Mouse (Mus musculus): Measurements from ENCODE around the gene Kifc1.
"Not testable (repeated sequence)": the region's sequence is repeated elsewhere in the genome, so short reads cannot be mapped to it uniquely, and the experiment has no call there.

The Kifc1 gene

GRCm38 (mm10) chr17:33901653-33902052 lies 11.2 kb upstream of the Kifc1 start:
- DNase-seq, result no peak

- DNase-seq, result no peak
Observed at GRCm38 (mm10) chr17:33900989-33901314, 10.5 kb upstream of the Kifc1 start.

DNA sequence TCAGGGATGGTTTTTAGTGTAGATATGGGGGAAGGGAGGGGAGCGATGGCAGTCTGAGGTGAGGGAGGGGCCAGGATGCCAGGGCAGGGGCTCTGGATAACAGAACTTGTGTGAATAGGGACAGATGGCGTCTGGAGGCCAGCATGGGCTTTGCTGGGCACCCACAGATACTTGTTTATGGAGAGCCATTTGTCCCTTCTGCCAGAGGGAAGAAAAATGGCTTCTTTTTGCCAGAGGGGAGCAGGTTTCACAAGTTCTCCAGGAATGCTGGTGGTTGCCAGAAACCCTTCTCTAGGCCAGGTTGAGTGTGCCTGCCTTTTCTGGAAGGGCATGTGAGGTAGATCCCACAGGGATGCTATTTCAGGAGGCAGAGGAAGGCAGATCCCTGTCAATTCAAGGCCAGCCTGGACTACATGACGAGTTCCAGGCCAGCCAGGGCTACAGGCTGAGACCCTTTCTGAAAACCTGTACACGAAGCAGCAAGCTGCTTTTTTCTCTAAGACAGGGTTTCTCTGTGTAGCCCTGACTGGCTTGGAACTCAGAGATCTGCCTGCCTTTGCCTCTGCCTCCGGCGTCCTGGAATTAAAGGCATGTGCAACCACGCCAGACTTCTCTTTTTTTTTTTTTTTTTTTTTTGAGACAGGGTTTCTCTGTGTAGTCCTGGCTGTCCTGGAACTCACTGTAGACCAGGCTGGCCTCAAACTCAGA lies 10.0 kb upstream of the Kifc1 start:
- DNase-seq, result no peak

- DNase-seq, result no peak
Observed at GRCm38 (mm10) chr17:33899642-33900041, 9.2 kb upstream of the Kifc1 start.

DNA sequence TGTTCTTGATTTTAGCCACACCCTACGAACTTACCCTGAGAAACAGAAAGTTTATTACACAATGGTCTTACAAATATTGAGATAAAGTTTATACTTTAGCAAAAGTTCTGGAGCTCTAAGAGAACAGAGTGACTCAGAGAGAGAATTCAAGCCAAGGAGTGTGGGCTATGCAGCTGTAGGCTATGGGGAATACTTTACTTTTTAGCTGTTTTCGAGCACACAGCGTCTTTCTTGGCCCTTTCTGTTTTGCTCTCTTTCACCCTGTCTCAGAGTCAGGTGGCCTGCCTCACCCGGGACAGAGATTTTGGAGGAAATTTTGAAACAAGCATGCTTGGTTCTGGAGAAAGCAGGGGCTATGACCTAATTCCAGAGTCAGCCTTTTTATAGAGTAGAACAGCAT lies 7.7 kb upstream of the Kifc1 start:
- DNase-seq, result not testable (repeated sequence)

DNA sequence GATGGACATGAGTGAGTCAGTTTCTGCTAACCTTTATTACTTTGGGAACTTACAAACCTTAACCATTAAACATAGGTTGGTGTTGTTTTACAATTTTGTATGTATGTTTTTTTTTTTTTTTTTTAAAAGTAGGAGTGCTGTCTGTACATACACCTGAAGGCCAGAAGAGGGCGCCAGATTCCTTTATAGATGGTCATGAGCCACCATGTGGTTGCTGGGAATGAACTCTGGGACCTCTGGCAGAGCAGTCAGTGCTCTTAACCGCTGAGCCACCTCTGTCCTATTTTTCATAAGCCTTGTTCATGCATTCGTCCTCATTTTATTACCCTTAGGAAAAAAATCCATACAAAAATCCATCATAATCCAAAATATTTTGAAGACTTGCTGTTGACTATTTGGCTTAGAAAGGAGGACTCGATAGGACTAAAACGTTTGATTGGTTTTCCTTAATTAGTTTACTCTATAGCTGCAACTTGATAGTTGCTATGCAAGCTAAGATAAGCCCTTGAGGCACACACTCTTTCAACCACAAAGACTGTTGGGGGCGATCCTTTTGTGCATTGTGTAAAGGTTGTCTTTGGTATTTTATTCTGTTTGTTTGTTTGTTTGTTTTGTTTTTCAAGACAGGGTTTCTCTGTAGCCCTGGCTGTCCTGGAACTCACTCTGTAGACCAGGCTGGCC lies 6.8 kb upstream of the Kifc1 start:
- peak; percentile 70 for DNase-seq

DNA sequence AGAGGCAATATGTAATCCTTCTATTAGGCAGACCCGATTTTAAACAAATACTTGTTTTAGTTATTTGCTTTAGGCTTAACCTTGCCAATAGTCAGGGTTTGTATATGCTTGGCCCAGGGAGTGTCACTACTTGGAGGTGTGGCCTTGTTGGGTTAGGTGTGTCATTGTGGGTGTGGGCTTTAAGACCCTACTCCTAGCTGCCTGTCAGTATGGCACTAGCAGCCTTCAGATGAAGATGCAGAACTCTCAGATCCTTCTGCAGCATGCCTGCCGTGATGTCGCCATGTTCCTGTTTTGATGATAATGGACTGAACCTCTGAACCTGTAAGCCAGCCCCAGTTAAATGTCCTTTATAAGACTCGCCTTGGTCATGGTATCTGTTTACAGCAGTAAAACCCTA lies 2.5 kb upstream of the Kifc1 start:
- not testable (repeated sequence) for DNase-seq

DNA sequence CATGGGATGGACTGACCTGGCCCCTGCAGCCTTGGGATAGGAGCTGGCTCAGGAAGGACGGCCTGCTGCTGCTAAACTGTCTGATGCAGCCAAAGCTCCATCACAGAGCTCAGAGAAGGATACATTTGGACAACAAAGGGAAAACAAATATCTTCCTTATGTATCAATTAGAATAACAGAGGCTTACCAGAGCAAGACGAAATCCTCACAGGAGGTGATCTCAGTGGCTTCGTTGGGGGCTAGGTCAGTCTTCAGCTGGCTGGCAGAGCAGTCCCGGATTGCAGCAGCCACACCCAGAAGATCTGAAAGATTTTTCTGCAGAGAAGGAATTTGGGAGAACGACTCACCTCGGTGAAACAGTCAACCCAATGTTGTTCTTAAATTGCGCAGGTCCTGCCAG lies 2.0 kb upstream of the Kifc1 start:
- no peak for DNase-seq

DNA sequence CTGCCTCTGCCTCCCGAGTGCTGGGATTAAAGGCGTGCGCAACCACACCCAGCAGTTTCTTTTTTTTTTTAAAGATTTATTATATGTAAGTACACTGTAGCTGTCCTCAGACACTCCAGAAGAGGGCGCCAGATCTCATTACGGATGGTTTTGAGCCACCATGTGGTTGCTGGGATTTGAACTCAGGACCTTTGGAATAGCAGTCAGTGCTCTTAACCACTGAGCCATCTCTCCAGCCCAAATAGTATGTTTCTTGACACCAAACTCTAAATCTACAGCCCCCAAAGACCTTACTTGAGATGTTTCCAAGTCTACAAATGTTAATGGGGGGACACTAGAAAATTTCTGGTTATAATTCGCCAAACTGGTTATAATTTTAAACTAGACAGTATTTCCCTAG lies 1.4 kb upstream of the Kifc1 start:
- DNase-seq, result peak; percentile 37

GRCm38 (mm10) chr17:33891357-33891756 lies 896 bp upstream of the Kifc1 start:
- no peak for DNase-seq

DNA sequence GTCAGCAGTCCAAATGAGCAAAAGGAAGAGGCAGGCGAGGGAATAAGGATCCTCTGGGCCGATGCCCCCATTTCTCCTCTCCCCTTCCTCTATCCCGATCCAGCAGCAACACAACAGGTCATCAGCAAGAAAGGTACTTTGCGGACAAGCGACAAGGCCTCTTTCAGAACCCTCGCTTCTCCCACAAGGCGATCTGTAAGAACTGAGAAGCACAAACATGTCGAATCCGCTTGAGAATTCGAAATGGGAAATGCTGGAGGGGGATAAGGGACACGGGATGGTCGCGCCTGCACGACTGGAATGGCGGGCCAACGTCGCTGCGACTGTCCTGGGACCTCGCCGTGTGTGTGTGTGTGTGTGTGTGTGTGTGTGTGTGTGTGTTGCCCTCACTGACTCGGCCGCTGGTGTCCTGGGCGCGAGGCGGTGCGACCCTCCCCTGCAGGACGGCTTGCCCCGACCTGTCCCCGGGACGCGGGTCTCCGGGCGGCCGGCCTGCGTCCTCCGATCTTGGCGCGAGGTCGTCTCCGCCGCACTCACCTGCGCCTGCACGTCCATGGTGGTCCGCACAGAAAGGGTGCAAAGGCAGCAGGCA lies 424 bp downstream of the Kifc1 start:
- not testable (repeated sequence) for DNase-seq

GRCm38 (mm10) chr17:33888230-33888629 lies 2.2 kb downstream of the Kifc1 start:
- not testable (repeated sequence) for DNase-seq

- not testable (repeated sequence) for DNase-seq
Observed at GRCm38 (mm10) chr17:33887802-33888201, 2.7 kb downstream of the Kifc1 start.

DNA sequence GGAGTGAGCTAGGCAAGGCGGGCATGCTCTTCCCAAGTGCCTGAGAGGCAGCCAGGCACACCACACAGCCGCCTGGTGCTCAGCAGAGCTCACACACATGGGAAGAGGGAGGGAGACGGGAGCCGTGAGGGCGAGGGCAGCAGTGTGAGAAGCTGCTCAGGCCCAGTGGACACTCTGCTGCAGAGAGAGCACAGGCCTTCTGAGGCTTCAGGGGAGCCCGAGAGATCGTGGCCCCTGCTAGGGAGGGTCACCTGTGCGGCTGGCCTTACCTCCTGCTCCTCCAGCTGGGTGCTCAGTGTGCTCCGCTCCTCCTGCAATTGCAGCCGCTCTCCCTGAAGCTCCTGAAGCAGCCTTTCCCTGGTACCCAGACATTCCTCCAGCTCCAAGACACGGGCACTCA lies 6.1 kb downstream of the Kifc1 start:
- DNase-seq, result not testable (repeated sequence)

GRCm38 (mm10) chr17:33875797-33876196 lies 14.7 kb downstream of the Kifc1 start:
- peak; percentile 24 for DNase-seq

- no peak for DNase-seq
Observed at GRCm38 (mm10) chr17:33874411-33874810, 16.1 kb downstream of the Kifc1 start.

DNA sequence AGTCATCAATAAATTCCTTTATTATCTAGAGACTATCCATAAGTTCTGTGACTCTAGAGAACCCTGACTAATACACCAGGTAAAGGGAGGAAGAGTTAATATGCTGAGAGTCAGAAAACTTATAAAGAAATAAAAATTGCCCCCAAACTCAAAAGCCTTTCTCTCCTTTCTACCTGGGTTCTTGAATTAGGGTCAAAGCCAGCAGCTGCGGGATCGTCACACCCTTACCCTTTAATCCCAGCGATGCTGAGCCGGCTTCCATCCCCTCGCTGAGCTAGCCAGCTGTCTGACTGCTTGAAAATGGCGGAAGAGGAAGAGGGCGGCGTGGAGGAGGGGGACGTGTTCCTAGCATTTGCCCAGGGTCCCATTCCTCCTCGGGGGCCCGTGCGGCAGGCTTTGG lies 16.9 kb downstream of the Kifc1 start, which contains the start of gene Gm7029:
Gene Gm7029 (plus strand): TSS at position 301 of the 400 bp plus-strand sequence.
- DNase-seq, result not testable (repeated sequence)

DNA sequence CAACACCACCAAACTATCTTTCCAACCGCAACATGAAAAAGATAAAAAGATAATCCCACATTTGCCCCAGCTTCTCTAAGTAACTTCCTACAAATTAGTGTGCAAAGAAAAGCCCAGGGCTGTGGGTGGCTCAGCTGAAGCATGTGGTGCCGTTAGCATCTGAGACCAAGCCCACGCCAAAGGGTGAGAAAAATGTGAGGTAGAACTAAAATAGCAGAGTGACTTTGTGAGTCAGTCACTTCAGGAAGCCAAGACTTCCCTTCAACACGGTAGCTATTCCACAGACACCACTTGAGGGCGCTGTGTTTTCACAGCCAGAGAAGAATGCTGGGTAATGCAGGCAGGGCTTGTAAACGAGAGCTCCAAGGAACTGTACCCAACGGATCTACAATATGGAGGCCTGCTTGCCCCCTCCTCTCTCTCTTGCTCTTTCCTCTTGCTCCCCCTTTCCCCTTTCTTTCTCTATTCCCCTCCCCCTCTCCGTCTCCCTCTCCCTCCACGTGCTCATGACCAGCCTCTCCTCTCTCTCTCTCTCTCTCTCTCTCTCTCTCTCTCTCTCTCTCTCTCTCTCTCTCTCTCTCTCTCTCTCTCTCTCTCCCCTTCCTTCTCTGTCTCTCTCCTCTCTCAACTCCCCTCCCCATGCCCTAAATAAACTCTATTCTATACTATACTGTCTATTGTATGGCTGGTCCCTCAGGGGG lies 25.0 kb downstream of the Kifc1 start:
- DNase-seq, result peak; percentile 76

DNA sequence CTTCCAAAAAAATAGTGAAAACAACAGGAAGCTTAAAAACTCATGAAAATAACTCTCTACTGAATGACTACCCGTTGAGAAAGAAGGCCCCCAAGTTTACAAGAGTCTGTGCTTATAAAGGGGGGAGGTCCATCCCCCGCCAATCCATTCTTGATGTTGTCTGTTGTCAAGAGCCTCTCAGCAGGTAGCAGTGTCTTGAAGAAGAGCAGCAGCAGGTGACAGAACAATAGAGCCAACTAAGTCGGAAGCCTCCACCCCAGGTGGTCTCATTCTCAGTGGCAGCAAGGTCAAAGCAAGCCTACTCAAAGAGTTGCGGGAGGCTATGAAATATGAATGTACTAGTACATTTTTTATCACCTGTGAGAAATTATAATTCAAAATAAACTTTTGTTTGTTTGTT lies 32.6 kb downstream of the Kifc1 start:
- DNase-seq, result no peak

DNA sequence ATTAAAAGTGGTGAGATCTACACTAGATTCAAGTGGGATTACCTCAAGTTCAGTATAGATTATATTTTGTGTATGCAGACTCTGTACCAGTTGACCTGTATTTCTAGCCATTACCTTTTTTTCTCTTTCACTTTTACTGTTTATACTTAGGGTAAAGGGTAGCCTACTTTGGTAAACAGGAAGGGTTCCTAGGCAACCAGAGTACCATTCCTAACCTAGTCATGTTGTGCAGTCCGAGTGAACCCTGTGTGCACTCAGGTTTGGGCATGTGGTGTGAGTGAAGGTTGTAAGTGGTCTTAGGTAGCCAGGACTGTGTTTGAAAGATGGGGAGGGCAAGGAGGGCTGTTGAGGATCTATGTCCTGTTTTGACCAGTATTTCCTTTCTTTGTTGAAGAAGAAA lies 39.1 kb downstream of the Kifc1 start:
- DNase-seq, result no peak

DNA sequence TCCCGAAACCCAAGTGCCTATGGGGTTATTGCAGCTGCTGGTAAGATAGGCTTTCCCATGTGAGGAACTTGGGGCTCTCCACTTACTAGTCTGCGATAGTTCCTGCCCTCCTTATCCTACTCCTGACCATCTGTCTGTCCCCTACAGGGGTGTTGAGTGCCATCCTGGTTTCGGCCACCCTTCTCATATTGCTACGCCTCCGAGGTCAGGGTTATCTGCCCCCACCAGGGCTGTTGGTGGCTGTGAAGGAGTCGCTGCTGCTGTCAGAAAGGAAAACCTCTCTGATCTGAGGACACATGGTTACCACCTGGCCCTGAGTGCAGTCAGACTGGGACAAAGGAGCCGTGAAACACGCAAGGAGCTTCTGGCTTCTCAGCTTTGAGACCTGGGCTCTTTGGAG lies 42.3 kb downstream of the Kifc1 start:
- no peak for DNase-seq

GRCm38 (mm10) chr17:33844196-33844595 lies 46.3 kb downstream of the Kifc1 start:
- no peak for DNase-seq

GRCm38 (mm10) chr17:33842966-33843795 lies 47.3 kb downstream of the Kifc1 start, which contains the start of gene Cd320:
Gene Cd320 (plus strand): TSS chr17:33843091.
- DNase-seq, result peak; percentile 95

Measured in lung, postnatal 36 days (tissue).